Mouse (Mus musculus) brain, embryonic 14.5 days (tissue): ENCODE data around the gene Ppcdc.

ENCODE experiments used
- CTCF ChIP-seq: fragments of 200-500 bp; IDR thresholded peaks from 2 replicates; pipeline ENCODE4 v1.5.1; 2012; ENCODE audit warnings: inconsistent platforms, mild to moderate bottlenecking, moderate library complexity, borderline replicate concordance; ENCODE audit not compliant: insufficient read depth, insufficient read length; ENCODE audit errors: extremely low read depth
- POLR2A ChIP-seq: fragments of 200-500 bp; IDR thresholded peaks from 2 replicates; pipeline ENCODE4 v1.6.1; 2012; ENCODE audit warnings: mild to moderate bottlenecking, inconsistent platforms, borderline replicate concordance; ENCODE audit not compliant: poor library complexity, insufficient read depth, insufficient read length, severe bottlenecking; ENCODE audit errors: extremely low read depth

DNA sequence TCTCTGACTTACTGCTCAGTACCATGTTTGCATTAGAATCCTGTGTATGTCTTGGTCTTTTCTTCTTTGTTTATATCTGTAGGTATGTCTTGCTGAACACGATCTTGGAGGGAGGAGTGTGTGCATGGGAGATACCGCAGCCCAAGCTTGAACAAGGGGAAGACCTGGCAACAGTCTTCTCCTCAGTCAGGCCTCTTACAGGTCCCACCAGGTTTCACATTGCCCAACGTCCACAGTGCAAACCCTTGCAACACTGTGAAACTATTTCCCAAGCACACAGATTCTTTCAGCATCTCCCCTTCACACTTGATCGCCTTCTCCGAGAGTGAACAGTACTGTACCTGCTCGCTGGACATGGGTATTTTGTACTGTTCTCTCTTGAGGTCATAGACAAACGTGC, 47.9 kb upstream of the Ppcdc start:
- TF ChIP-seq CTCF (no peak), POLR2A (no peak)
